Mouse (Mus musculus) kidney, adult 2 months (tissue): ENCODE measurements around the gene Gpatch2l. TPM values are rescaled to one million over a fixed set of nuclear protein-coding genes. Genes with fewer than 3 reads are reported as not detected.
A peak's percentile ranks its signal among the peaks of the same experiment; 100 is the strongest.

ENCODE experiments used
- DNase-seq: peaks from one replicate; pipeline ENCODE4 v3.0.0; 2021
- H3K27ac ChIP-seq: fragments of 200-500 bp; 2 replicates; pipeline ENCODE4 v1.5.1; 2012; ENCODE audit warnings: low read depth, low read length, control low read depth, inconsistent platforms; ENCODE audit not compliant: insufficient read depth
- H3K27me3 ChIP-seq: fragments of 200-500 bp; replicated peaks from 2 replicates; pipeline ENCODE4 v1.6.1; 2012; ENCODE audit warnings: mild to moderate bottlenecking, moderate library complexity, low read length, inconsistent platforms; ENCODE audit not compliant: control insufficient read depth, insufficient read depth
- H3K36me3 ChIP-seq: fragments of 200-500 bp; 2 replicates; pipeline ENCODE4 v1.6.1; 2012; ENCODE audit warnings: mild to moderate bottlenecking, moderate library complexity, low read length, inconsistent platforms; ENCODE audit not compliant: control insufficient read depth, insufficient read depth
- H3K4me1 ChIP-seq: fragments of 200-500 bp; 2 replicates; pipeline ENCODE4 v1.6.1; 2011; ENCODE audit warnings: low read length; ENCODE audit not compliant: control insufficient read depth, insufficient read depth
- H3K4me3 ChIP-seq: fragments of 200-500 bp; 2 replicates; pipeline ENCODE4 v1.5.1; 2011; ENCODE audit warnings: mild to moderate bottlenecking, low read depth, low read length, control low read depth; ENCODE audit not compliant: insufficient read depth
- CTCF ChIP-seq: fragments of 200-500 bp; conservative IDR thresholded peaks from 2 replicates; pipeline ENCODE4 v1.5.1; 2011; ENCODE audit warnings: low read depth, mild to moderate bottlenecking, control low read depth, low read length, moderate library complexity, mixed read lengths; ENCODE audit not compliant: insufficient read depth, insufficient read length
- POLR2A ChIP-seq: fragments of 200-500 bp; IDR thresholded peaks from one replicate; pipeline ENCODE4 v1.6.1; 2011; ENCODE audit warnings: low read depth, low read length, control low read depth
- WGBS: fragments of 180-500 bp; shearing (Covaris S2); methylation state at CpG from one replicate; pipeline ENCODE4 v1.1.7; 2018; 5-methylcytosine and 5-hydroxymethylcytosine counted together
- polyA plus RNA-seq: library from polyadenylated mRNA; depleted of rRNA; stranded (reverse); fragments of >200 nt; gene quantifications from 2 replicates; pipeline ENCODE4 v1.2.3, GENCODE M21; 2012

Gene Gpatch2l
- polyA plus RNA-seq, 1 experiment: 9.2 TPM

- DNase-seq: no peak
- Histone ChIP-seq H3K4me1 (no peaks in the 10 kb centered on the region), H3K27me3 (no peaks in the 10 kb centered on the region), H3K4me3 (no peak overlapping the region), H3K27ac (no peak overlapping the region), H3K36me3 (no peaks in the 10 kb centered on the region)
- 6% methylated on average over 24 of the region's 24 CpGs for WGBS
- no peak for TF ChIP-seq CTCF
Observed at GRCm38 (mm10) chr12:86214201-86214600, 27.5 kb upstream of the Gpatch2l start.

- DNase-seq: no peak
- TF ChIP-seq CTCF (no peak), POLR2A (no peak)
- Histone ChIP-seq H3K4me1 (no peaks in the 10 kb centered on the region), H3K4me3 (no peak overlapping the region), H3K27me3 (no peaks in the 10 kb centered on the region; the same call in 1 of the 2 replicates), H3K36me3 (no peaks in the 10 kb centered on the region), H3K27ac (no peak overlapping the region)
- 3% methylated on average over 22 of the region's 22 CpGs for WGBS
Observed at GRCm38 (mm10) chr12:86216687-86217421, 24.8 kb upstream of the Gpatch2l start.

- TF ChIP-seq CTCF: no peak
- TF ChIP-seq POLR2A: no peak
- Histone ChIP-seq H3K36me3 (no peaks in the 10 kb centered on the region), H3K4me3 (no peak overlapping the region), H3K4me1 (no peaks in the 10 kb centered on the region), H3K27me3 (no peaks in the 10 kb centered on the region; the same call in 1 of the 2 replicates), H3K27ac (no peak overlapping the region)
- DNase-seq: no peak
- 7% methylated on average over 38 of the region's 38 CpGs for WGBS
Observed at GRCm38 (mm10) chr12:86220200-86221021, 21.2 kb upstream of the Gpatch2l start.

- no peak overlapping the region for H3K4me3 ChIP-seq
- DNase-seq: no peak
- no peaks in the 10 kb centered on the region; the same call in 1 of the 2 replicates for H3K27me3 ChIP-seq
- TF ChIP-seq CTCF (no peak), POLR2A (no peak)
- 49% methylated on average over 16 of the region's 16 CpGs for WGBS
- H3K27ac ChIP-seq: no peak overlapping the region
- H3K36me3 ChIP-seq: no peaks in the 10 kb centered on the region
- H3K4me1 ChIP-seq: no peaks in the 10 kb centered on the region
Observed at GRCm38 (mm10) chr12:86221074-86221703, 20.5 kb upstream of the Gpatch2l start.

GRCm38 (mm10) chr12:86234295-86234694 lies 7.4 kb upstream of the Gpatch2l start:
- H3K4me1 ChIP-seq: no peaks in the 10 kb centered on the region
- DNase-seq: no peak
- no peak overlapping the region for H3K27ac ChIP-seq
- no peaks in the 10 kb centered on the region for H3K27me3 ChIP-seq
- TF ChIP-seq POLR2A (no peak), CTCF (no peak)
- 64% methylated on average over 4 of the region's 4 CpGs for WGBS
- no peaks in the 10 kb centered on the region for H3K36me3 ChIP-seq
- no peak overlapping the region for H3K4me3 ChIP-seq

GRCm38 (mm10) chr12:86238736-86239135 lies 2.9 kb upstream of the Gpatch2l start:
- DNase-seq: no peak
- TF ChIP-seq CTCF (no peak), POLR2A (no peak)
- Histone ChIP-seq H3K4me3 (no peak overlapping the region), H3K27ac (no peak overlapping the region), H3K27me3 (no peaks in the 10 kb centered on the region), H3K36me3 (no peaks in the 10 kb centered on the region), H3K4me1 (no peaks in the 10 kb centered on the region)
- 83% methylated on average over 2 of the region's 2 CpGs for WGBS

GRCm38 (mm10) chr12:86242563-86242962 lies 905 bp downstream of the Gpatch2l start:
- WGBS: 4% methylated on average over 7 of the region's 7 CpGs
- Histone ChIP-seq H3K4me3 (peak overlapping the region; percentile 99), H3K36me3 (no peaks in the 10 kb centered on the region), H3K27ac (no peak overlapping the region), H3K4me1 (0 out of 2 replicates have a peak, but pooled peaks cover 2% of the 10 kb centered on the region), H3K27me3 (no peaks in the 10 kb centered on the region)
- no peak for DNase-seq
- no peak for TF ChIP-seq POLR2A
- TF ChIP-seq CTCF: no peak
